ENCODE assay signal across 30 mouse cellular contexts in the genomic region with DNA sequence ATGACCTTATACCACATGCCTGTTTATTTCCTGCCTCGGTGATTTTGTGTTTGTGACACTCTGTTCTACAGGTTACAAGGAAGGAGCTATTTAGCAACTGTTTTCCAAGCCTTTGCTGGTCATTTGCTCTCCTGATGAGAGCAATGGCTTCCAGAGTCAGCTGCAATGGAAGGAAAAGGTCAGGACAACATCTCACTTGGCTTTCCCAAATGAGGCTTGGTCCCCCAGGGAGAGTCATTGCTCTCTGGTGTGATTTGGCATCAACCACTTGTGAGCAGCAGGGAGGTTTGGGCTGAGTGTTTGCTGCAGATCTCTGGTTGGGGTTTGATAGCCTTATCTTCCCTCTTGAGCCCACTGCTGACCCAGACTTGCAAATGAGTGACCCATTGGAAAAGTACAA. TPM values are rescaled to one million over a fixed set of nuclear protein-coding genes. Genes with fewer than 3 reads are reported as not detected.
"Had no signal": no experiment of that assay in that cellular context is flagged by ENCODE, and none has a peak within 500 bp of the region (broad histone marks: within the 10 kb centered on the region; RNA-seq: fewer than 3 reads in every experiment).

No protein-coding gene starts in this region.

- ATAC-seq: hindbrain, postnatal 0 days; intestine, embryonic 15.5 days; intestine, postnatal 0 days had no signal

- H3K4me3 ChIP-seq: heart, embryonic 10.5 days; heart, embryonic 12.5 days; hindbrain, embryonic 13.5 days; hindbrain, embryonic 15.5 days; intestine, embryonic 15.5 days; layer of hippocampus, adult 2 months; left cerebral cortex, adult 2 months; limb, embryonic 10.5 days; limb, embryonic 12.5 days; liver, embryonic 13.5 days; liver, embryonic 15.5 days had no signal

- DNase-seq: gastrocnemius, postnatal 14 days; gastrocnemius, postnatal 36 days; heart, adult 18-20 months; heart, postnatal 10 days; kidney, adult 18-20 months; kidney, adult 8-10 months; kidney, postnatal 10 days; kidney, postnatal 25 days; kidney, postnatal 4 days; liver; liver, embryonic 13.5 days had no signal

- H3K27ac ChIP-seq: heart, embryonic 10.5 days; hindbrain, embryonic 13.5 days; hindbrain, embryonic 15.5 days; hindbrain, postnatal 0 days; intestine, embryonic 15.5 days; layer of hippocampus, adult 2 months; left cerebral cortex, adult 2 months; limb, embryonic 10.5 days; limb, embryonic 12.5 days; liver, embryonic 13.5 days; liver, embryonic 15.5 days had no signal

- H3K4me1 ChIP-seq: heart, embryonic 10.5 days; heart, embryonic 12.5 days; hindbrain, embryonic 13.5 days; hindbrain, embryonic 15.5 days; intestine, embryonic 15.5 days; limb, embryonic 10.5 days; limb, embryonic 12.5 days; liver, embryonic 13.5 days; liver, embryonic 15.5 days had no signal

RNA-seq across cellular contexts. Expression of gene Lrrn4, which starts 19.9 kb away (rescaled TPM):
- total RNA-seq: gastrocnemius, adult 18-20 months; gastrocnemius, adult 8-10 months; gastrocnemius, postnatal 14 days had no signal
- polyA plus RNA-seq: hindbrain, embryonic 11.5 days; hindbrain, embryonic 13.5 days had no signal

RNA-seq across cellular contexts. Expression of gene Fermt1, which starts 45.1 kb away (rescaled TPM):
- total RNA-seq: gastrocnemius, adult 18-20 months; gastrocnemius, postnatal 14 days; gastrocnemius, postnatal 36 days; heart, adult 18-20 months; heart, adult 8-10 months; heart, postnatal 10 days; heart, postnatal 25 days; hematopoietic stem cell, adult 5-6 weeks had no signal
- polyA plus RNA-seq: heart, embryonic 12.5 days; heart, embryonic 14.5 days; hindbrain, embryonic 13.5 days; liver, embryonic 15.5 days had no signal
